In genomic region chr2:84859991-84860780, GRCm38 (mm10) we compare ENCODE assay signal across 23 mouse cellular contexts. TPM values are rescaled to one million over a fixed set of nuclear protein-coding genes. Genes with fewer than 3 reads are reported as not detected.
A peak's percentile ranks its signal among the peaks of the same experiment; 100 is the strongest.
DNase-seq lines count a peak whose midpoint lies in the region; ATAC-seq and TF ChIP-seq lines count a peak whose summit lies in the region.
"Had no signal": no experiment of that assay in that cellular context is flagged by ENCODE, and none has a peak within 500 bp of the region (broad histone marks: within the 10 kb centered on the region; RNA-seq: fewer than 3 reads in every experiment).

No protein-coding gene starts in this region.

- H3K4me2 ChIP-seq in midbrain, postnatal 0 days (ENCODE audit: low read depth, low read length, poor library complexity, severe bottlenecking), result no peak overlapping the region
- H3K4me2 ChIP-seq in midbrain, embryonic 13.5 days (replicated peaks), result no peak overlapping the region
- no peak overlapping the region for H3K4me2 ChIP-seq in embryonic facial prominence, embryonic 15.5 days (replicated peaks)
- H3K4me2 ChIP-seq: embryonic facial prominence, embryonic 13.5 days; forebrain, embryonic 13.5 days; heart, embryonic 12.5 days; intestine, embryonic 15.5 days had no signal

- DNase-seq in adrenal gland, postnatal 10 days, result peak; percentile 20
- DNase-seq in adrenal gland, adult 18-20 months (ENCODE audit: low spot score in 2 of 2), result no peak
- DNase-seq in midbrain, postnatal 0 days (ENCODE audit: low spot score), result peak; percentile 30
- DNase-seq in layer of hippocampus, postnatal 14 days (ENCODE audit: low spot score in 2 of 2), result no peak
- no peak for DNase-seq in urinary bladder, adult 2 months (ENCODE audit: low spot score)
- DNase-seq in cerebellum, postnatal 10 days, result no peak
- DNase-seq: adrenal gland, adult 2 months; adrenal gland, postnatal 36 days; cerebellum, adult 2 months; cerebellum, postnatal 14 days; gastrocnemius, adult 2 months; gastrocnemius, postnatal 25 days; kidney, adult 18-20 months had no signal

- no peaks in the 10 kb centered on the region for H3K4me1 ChIP-seq in midbrain, postnatal 0 days (ENCODE audit: insufficient read depth, low read length)
- no peaks in the 10 kb centered on the region; the same call in 1 of the 2 replicates for H3K4me1 ChIP-seq in midbrain, embryonic 13.5 days (replicated peaks)
- no peaks in the 10 kb centered on the region for H3K4me1 ChIP-seq in embryonic facial prominence, embryonic 15.5 days
- H3K4me1 ChIP-seq: forebrain, embryonic 13.5 days; heart, embryonic 12.5 days; hindbrain, embryonic 10.5 days; intestine, embryonic 15.5 days had no signal

- H3K36me3 ChIP-seq in midbrain, postnatal 0 days (ENCODE audit: insufficient read depth, low read length), result no peaks in the 10 kb centered on the region
- H3K36me3 ChIP-seq in midbrain, embryonic 13.5 days, result no peaks in the 10 kb centered on the region
- peaks cover 40% of the 10 kb centered on the region for H3K36me3 ChIP-seq in embryonic facial prominence, embryonic 15.5 days

- no peak overlapping the region for H3K27ac ChIP-seq in midbrain, postnatal 0 days (ENCODE audit: low read depth, low read length)
- H3K27ac ChIP-seq in midbrain, embryonic 13.5 days, result no peak overlapping the region
- H3K27ac ChIP-seq in embryonic facial prominence, embryonic 15.5 days (replicated peaks), result no peak overlapping the region
- H3K27ac ChIP-seq: embryonic facial prominence, embryonic 13.5 days; forebrain, embryonic 13.5 days; gastrocnemius, adult 2 months; hindbrain, embryonic 10.5 days; intestine, embryonic 15.5 days had no signal

- H3K9me3 ChIP-seq in midbrain, postnatal 0 days (ENCODE audit: low read length), result no peaks in the 10 kb centered on the region
- H3K9me3 ChIP-seq in midbrain, embryonic 13.5 days, result no peaks in the 10 kb centered on the region
- no peaks in the 10 kb centered on the region for H3K9me3 ChIP-seq in embryonic facial prominence, embryonic 15.5 days (replicated peaks)
- H3K9me3 ChIP-seq: embryonic facial prominence, embryonic 13.5 days; forebrain, embryonic 13.5 days; heart, embryonic 12.5 days; hindbrain, embryonic 10.5 days; intestine, embryonic 15.5 days had no signal

- H3K4me3 ChIP-seq in midbrain, postnatal 0 days (ENCODE audit: low read depth, low read length), result no peak overlapping the region
- no peak overlapping the region for H3K4me3 ChIP-seq in midbrain, embryonic 13.5 days (replicated peaks)
- no peak overlapping the region for H3K4me3 ChIP-seq in embryonic facial prominence, embryonic 15.5 days (replicated peaks)
- H3K4me3 ChIP-seq: embryonic facial prominence, embryonic 13.5 days; forebrain, embryonic 13.5 days; gastrocnemius, adult 2 months; heart, embryonic 12.5 days; hindbrain, embryonic 10.5 days; intestine, embryonic 15.5 days had no signal

- TF ChIP-seq CTCF in midbrain, postnatal 0 days (IDR thresholded peaks at IDR 0.05), result no peak

- H3K9ac ChIP-seq in midbrain, postnatal 0 days (replicated peaks; ENCODE audit: low read length, poor library complexity, severe bottlenecking), result no peak overlapping the region
- H3K9ac ChIP-seq in midbrain, embryonic 13.5 days (replicated peaks), result no peak overlapping the region
- H3K9ac ChIP-seq in embryonic facial prominence, embryonic 15.5 days, result no peak overlapping the region
- H3K9ac ChIP-seq: embryonic facial prominence, embryonic 13.5 days; forebrain, embryonic 13.5 days; heart, embryonic 12.5 days; intestine, embryonic 15.5 days had no signal

- 82% methylated on average over 7 of the region's 7 CpGs for WGBS in midbrain, postnatal 0 days
- 86% methylated on average over 7 of the region's 7 CpGs for WGBS in midbrain, embryonic 13.5 days
- WGBS in embryonic facial prominence, embryonic 15.5 days, result 84% methylated on average over 7 of the region's 7 CpGs

- H3K27me3 ChIP-seq in midbrain, postnatal 0 days (ENCODE audit: insufficient read depth, low read length), result no peaks in the 10 kb centered on the region
- peaks cover 4% of the 10 kb centered on the region; the same call in 1 of the 2 replicates for H3K27me3 ChIP-seq in midbrain, embryonic 13.5 days
- 0 out of 2 replicates have a peak, but pooled peaks cover 4% of the 10 kb centered on the region for H3K27me3 ChIP-seq in embryonic facial prominence, embryonic 15.5 days
- H3K27me3 ChIP-seq: forebrain, embryonic 13.5 days; intestine, embryonic 15.5 days had no signal

- peak; percentile 19; the same call in 1 of the 2 replicates for ATAC-seq in midbrain, postnatal 0 days (ENCODE audit: low FRiP score)
- ATAC-seq in midbrain, embryonic 13.5 days, result no peak
- peak; percentile 30; the same call in 1 of the 2 replicates for ATAC-seq in embryonic facial prominence, embryonic 15.5 days (ENCODE audit: insufficient number of reproducible peaks, low FRiP score, low TSS enrichment, low read depth)
- ATAC-seq: forebrain, embryonic 13.5 days; intestine, embryonic 15.5 days had no signal

RNA-seq across cellular contexts. Expression of gene Slc43a1, which starts 21.5 kb away (rescaled TPM):
- total RNA-seq in adrenal gland, postnatal 10 days (2021), result 1 to 10 TPM; 7.9 to 8.0 TPM
- total RNA-seq in adrenal gland, adult 18-20 months (2021), result 1 to 10 TPM; 9.3 to 9.4 TPM
- total RNA-seq in midbrain, postnatal 0 days (2014; rRNA removed), result 0.99 and 1.8 TPM in 2 replicates
- 0.34 and 0.46 TPM in 2 replicates for polyA plus RNA-seq in midbrain, postnatal 0 days (2015; fragmentation: Nextera tagmentation; extraction: Ambion mirVana)
- polyA plus RNA-seq in midbrain, embryonic 13.5 days (2015; fragmentation: Nextera tagmentation; extraction: Ambion mirVana), result 2.6 and 3.3 TPM in 2 replicates
- polyA plus RNA-seq in embryonic facial prominence, embryonic 15.5 days (2015; fragmentation: Nextera tagmentation; extraction: Ambion mirVana), result 13.7 and 15.8 TPM in 2 replicates
- total RNA-seq in layer of hippocampus, postnatal 14 days (2021), result under 1 TPM; 0.33 to 0.37 TPM
- polyA plus RNA-seq in urinary bladder, adult 2 months (2012; rRNA removed), result 11.4 and 12.6 TPM in 2 replicates

RNA-seq across cellular contexts. Expression of gene Rtn4rl2, which starts 26.3 kb away (rescaled TPM):
- total RNA-seq in adrenal gland, postnatal 10 days (2021), result 1 to 10 TPM; 1.3 to 2.1 TPM
- 1 to 10 TPM; 1.9 to 2.4 TPM for total RNA-seq in adrenal gland, adult 18-20 months (2021)
- 7.7 and 11.4 TPM in 2 replicates for total RNA-seq in midbrain, postnatal 0 days (2014; rRNA removed)
- 6.3 and 6.5 TPM in 2 replicates for polyA plus RNA-seq in midbrain, postnatal 0 days (2015; fragmentation: Nextera tagmentation; extraction: Ambion mirVana)
- 2.2 and 3.6 TPM in 2 replicates for polyA plus RNA-seq in midbrain, embryonic 13.5 days (2015; fragmentation: Nextera tagmentation; extraction: Ambion mirVana)
- polyA plus RNA-seq in embryonic facial prominence, embryonic 15.5 days (2015; fragmentation: Nextera tagmentation; extraction: Ambion mirVana), result 1.1 and 2.0 TPM in 2 replicates
- total RNA-seq in layer of hippocampus, postnatal 14 days (2021), result 10 to 100 TPM; 92.5 to 99.2 TPM
- polyA plus RNA-seq in urinary bladder, adult 2 months (2012; rRNA removed), result 1.4 and 1.6 TPM in 2 replicates
- total RNA-seq: granulocyte monocyte progenitor cell, adult 5-6 weeks had no signal

RNA-seq across cellular contexts. Expression of gene Timm10, which starts 33.4 kb away (rescaled TPM):
- total RNA-seq in adrenal gland, postnatal 10 days (2021), result 10 to 100 TPM; 66.0 to 69.7 TPM
- 10 to 100 TPM; 45.8 to 59.0 TPM for total RNA-seq in adrenal gland, adult 18-20 months (2021)
- total RNA-seq in midbrain, postnatal 0 days (2014; rRNA removed), result 43.6 and 62.5 TPM in 2 replicates
- polyA plus RNA-seq in midbrain, postnatal 0 days (2015; fragmentation: Nextera tagmentation; extraction: Ambion mirVana), result 85.0 and 99.0 TPM in 2 replicates
- 53.6 and 54.5 TPM in 2 replicates for polyA plus RNA-seq in midbrain, embryonic 13.5 days (2015; fragmentation: Nextera tagmentation; extraction: Ambion mirVana)
- polyA plus RNA-seq in embryonic facial prominence, embryonic 15.5 days (2015; fragmentation: Nextera tagmentation; extraction: Ambion mirVana), result 45.7 and 49.7 TPM in 2 replicates
- 10 to 100 TPM; 59.1 to 59.8 TPM for total RNA-seq in layer of hippocampus, postnatal 14 days (2021)
- polyA plus RNA-seq in urinary bladder, adult 2 months (2012; rRNA removed), result 35.0 and 47.5 TPM in 2 replicates

RNA-seq across cellular contexts. Expression of gene Smtnl1, which starts 37.7 kb away (rescaled TPM):
- 10 to 100 TPM in 1 of 2 experiments, 1 to 10 TPM in 1; 3.8 to 21.0 TPM for total RNA-seq in adrenal gland, postnatal 10 days (2021)
- total RNA-seq in adrenal gland, adult 18-20 months (2021), result under 1 TPM in 1 of 2 experiments, not detected in 1; 0.32 TPM
- total RNA-seq in midbrain, postnatal 0 days (2014; rRNA removed), result not detected in 2 replicates
- not detected in 2 replicates for polyA plus RNA-seq in midbrain, postnatal 0 days (2015; fragmentation: Nextera tagmentation; extraction: Ambion mirVana)
- not detected in 2 replicates for polyA plus RNA-seq in midbrain, embryonic 13.5 days (2015; fragmentation: Nextera tagmentation; extraction: Ambion mirVana)
- polyA plus RNA-seq in embryonic facial prominence, embryonic 15.5 days (2015; fragmentation: Nextera tagmentation; extraction: Ambion mirVana), result 0.33 and 0.53 TPM in 2 replicates
- total RNA-seq in layer of hippocampus, postnatal 14 days (2021), result not detected
- not detected in 2 replicates for polyA plus RNA-seq in urinary bladder, adult 2 months (2012; rRNA removed)
- total RNA-seq: adrenal gland, adult 2 months; adrenal gland, postnatal 36 days; granulocyte monocyte progenitor cell, adult 5-6 weeks; heart, postnatal 25 days had no signal
- polyA plus RNA-seq: adrenal gland, adult 2 months; cerebellum, adult 2 months; cortical plate, adult 2 months had no signal

Comparison
In these comparisons a context has a peak if more than half of its experiments do, and no peak if none do; other contexts are left out.
1. DNase-seq: peak in adrenal gland, postnatal 10 days (single experiment) and midbrain, postnatal 0 days (single experiment); none in adrenal gland, adult 18-20 months (0 of 2), layer of hippocampus, postnatal 14 days (0 of 2), urinary bladder, adult 2 months (single experiment) and cerebellum, postnatal 10 days (0 of 2).